Mouse (Mus musculus) adrenal gland, postnatal 4 days (tissue): ENCODE data around the gene Lsmem1. TPM values are rescaled to one million over a fixed set of nuclear protein-coding genes. Genes with fewer than 3 reads are reported as not detected.

Experiments
- DNase-seq, 2 experiments: peaks; one replicate each; pipeline ENCODE4 v3.0.0; 2021 to 2022; ENCODE audit warnings: low spot score in 2 of 2, mixed read lengths in 2 of 2
- long read RNA-seq, 2 experiments: library from polyadenylated mRNA; stranded (forward); transcript quantifications; one replicate each; pipeline ENCODE4 v2.0.0; 2021
- total RNA-seq, 2 experiments: library from RNA; stranded (reverse); gene quantifications; 2 replicates each; pipeline ENCODE4 v1.2.3; 2021

Gene Lsmem1
- total RNA-seq, result 1 to 10 TPM in 1 of 2 experiments, under 1 TPM in 1; 0.53 to 1.0 TPM
- long read RNA-seq, experiment 1, result 0 reads
- long read RNA-seq, experiment 2, result 0 reads

DNA sequence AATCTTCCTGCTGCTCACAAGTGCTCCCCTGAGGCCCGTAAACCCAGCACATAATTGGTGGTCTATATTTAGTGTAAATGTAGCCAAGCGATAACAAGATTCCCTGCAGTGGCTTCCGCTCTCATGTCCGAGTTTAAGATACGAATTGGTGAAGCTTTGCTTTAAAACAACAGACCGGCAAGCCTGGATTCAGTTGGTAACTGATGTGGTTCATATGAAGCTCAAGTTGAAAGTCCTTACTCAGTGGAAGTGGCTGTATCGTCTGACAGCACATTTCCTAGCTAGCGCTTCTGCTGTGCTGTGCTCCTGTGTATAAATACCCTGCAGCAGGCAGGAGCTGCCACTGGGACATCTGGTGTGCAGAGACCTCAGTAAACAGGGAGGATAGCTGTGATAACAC is at the start of gene Lsmem1:
Gene Lsmem1, minus strand, starts transcription at position 189 of the 400 bp plus-strand sequence.
- no peak for DNase-seq

DNA sequence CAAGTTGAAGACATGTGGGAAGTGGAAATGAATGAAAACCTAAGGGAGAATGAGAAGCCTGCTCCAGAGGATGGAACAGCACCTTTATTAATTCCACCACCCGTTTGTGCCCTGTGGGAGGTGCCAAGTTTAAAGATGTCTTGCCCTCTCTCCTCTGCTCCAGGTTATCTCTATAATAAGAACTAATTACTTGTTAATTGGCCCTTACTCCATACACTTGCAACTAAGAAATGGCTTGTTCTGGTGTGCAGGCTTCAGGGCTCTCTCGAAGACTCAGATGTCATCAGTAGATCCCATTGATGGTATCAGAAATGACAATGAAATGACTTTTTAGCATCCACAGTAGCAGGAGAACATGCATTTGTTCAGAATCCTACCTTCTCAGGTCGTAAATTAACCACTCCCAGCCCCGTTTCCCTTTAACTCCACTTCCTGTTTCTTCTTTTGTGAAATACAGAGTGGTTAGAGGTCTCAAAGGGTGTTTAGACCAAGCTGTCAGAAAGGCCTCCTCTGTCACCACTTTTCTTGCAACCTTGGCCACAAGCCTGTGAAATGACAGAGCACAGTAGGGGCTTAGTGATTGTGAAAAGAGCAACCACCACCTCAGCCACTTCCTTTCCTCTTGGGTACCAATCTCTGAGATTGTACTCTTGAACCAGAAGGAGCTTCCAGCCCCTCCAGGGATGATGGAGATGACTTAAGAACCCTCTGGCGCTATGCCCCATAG is 49.3 kb upstream of the Lsmem1 start, which contains the start of gene Ifrd1:
Gene Ifrd1, minus strand, starts transcription at position 51 of the 727 bp plus-strand sequence.
- DNase-seq, result no peak

DNA sequence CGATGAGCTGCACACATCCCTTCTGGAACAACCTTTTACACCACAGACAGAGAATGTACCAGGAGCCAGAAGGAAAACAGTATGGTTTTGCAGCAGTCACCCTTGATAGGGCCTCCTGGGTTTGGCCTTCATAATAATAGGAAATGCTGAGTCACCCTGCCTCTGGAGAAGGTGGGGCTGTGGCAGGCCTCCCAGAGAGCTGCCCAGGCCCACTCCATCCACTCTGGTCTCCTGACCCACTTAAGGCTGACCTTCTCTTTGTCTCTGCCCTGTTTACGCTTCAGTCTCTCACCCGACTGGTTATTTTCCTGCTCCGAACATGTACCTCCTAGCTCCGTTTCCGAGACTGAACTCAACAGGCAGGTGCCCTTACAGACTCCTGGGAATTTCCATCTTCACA is 48.7 kb upstream of the Lsmem1 start:
- DNase-seq, result peak in 1 of 2 experiments; percentile 22

DNA sequence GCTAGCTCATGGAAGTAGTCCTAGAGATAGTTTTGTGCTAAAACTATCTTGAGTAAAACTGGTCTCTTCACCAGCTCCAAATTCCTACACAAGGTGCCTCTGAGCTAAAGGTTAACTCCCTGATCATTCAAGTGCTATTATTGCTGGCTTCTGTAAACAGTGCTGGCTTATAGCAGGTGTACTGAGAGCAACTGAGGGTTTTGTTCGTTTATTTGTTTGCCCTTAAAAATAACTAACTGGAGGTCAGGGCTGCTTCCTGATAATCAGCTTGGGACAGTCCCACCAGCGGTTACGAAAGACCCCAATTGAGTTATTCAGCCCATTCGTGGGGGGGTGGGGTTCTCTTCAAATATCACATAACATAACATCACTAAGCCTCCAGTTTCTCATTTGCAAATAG is 48.1 kb upstream of the Lsmem1 start:
- no peak for DNase-seq

DNA sequence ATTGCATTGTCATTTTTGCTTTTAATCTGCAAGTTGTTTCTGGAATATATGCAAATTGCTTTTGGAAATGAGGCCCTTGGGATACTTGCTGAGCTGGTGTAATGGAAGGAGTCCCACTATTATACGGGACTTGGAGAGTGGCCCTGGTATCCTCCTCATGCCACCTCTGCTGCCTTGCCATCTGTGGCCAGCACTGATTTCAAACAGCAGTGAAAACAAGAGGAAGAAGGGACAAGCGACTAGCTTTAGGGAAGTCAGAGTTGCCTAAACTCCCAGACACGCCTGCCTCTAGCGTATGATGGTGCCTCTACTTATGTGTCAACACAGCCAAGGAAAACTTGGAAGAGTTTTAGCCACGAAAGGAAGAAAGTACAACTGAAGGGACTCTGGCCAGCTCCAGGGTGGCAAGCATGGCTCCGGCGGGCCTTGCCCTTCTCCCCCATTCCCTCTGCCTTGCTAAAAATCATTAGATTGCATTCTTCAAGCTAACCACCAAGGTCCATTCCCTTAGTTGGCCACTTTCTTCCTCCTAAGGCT is 46.2 kb upstream of the Lsmem1 start:
- no peak for DNase-seq

DNA sequence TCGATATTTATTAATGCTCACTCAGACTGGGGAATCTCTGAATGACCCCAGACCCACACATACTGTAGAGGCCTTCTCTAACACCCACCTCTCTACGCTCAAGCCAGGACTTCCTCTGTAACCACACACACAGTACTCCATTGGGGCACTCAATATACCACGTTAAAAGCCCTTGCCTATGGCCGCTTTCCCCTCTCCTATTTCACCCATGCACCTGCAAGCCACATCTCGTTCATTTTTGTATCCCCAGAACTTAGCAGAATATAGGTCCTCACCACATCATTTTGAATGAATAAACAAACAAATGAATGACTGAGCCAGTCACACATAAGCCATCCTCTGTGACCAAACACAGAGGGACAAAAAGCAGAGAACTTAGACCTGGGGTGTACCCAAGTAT is 45.6 kb upstream of the Lsmem1 start:
- DNase-seq, result no peak

DNA sequence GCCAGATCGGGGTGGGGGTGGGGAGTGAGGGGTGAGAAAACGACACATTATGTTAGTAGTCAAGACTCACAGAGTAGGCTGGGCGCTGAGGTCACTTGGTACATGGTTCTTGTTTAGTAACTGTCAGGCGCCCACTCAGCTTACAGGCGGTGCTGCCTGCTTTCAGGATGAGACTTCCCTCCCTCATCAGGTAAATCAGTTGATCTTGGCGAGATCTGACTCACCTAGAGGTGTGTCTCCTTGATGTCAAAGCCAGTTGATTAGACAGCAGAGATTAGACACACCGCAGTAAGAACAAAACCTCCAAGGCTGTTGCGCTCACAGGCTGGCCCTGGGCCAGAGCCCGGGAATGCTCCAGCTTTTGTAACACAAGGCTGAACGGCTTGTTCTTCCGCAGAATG is 44.5 kb upstream of the Lsmem1 start:
- DNase-seq, result peak; percentile 38 to 60

DNA sequence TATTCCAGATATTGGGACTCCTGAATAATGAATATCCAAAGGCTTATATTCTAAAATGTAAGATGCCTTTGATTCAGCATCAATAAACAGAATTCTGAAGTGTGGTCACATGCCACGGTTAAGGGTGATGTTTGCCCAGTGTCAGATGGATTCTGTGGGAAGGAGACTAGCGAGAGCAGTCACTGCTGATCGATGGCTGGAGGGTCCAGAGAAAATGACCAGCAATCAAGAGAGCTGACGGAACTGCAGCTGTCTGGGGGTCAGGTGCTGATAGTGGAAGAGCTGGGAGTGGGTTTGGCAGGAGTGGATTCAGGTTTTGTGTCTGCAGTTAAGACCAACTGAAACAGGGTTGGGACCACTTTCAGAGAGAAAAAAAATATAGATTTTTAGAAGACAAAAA is 44.0 kb upstream of the Lsmem1 start:
- no peak for DNase-seq

DNA sequence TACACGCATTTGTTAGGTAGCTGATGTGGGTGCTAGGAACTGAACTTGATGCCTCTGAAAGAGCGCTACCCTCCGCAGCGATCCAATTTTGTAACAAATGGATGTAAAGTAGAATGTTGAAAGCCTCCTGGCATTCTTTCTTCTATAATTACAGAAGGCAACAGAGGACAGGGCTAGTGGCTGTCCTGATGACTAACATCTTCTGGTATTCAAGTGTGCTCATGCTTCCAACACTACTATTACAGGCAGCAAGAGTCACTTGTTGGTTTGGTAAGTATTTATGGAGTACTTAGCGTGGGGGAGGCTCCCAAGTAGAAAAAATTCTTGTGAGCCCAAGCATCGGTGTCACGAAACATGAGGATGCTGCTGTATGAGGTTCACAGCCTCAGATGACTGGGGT is 39.9 kb upstream of the Lsmem1 start:
- DNase-seq, result no peak

DNA sequence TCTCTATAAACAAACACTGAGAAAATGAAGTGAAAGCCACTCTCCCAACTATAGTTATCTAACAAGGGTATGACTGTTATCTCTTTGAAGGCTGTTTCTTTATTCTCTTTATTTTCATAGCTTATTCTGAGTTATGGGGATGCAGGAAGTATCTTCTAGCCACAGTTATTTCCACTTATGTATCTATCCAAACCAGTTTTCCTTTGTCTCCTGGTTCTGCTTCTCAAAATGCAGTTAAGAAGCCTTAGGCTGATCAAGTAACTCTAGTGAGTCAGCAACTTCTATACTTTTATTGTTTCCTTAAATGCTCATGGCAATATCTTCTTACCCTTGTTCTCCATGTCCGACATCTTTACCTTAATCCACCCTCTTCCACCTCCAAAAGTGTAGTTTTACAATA is 32.9 kb upstream of the Lsmem1 start:
- DNase-seq, result no peak

DNA sequence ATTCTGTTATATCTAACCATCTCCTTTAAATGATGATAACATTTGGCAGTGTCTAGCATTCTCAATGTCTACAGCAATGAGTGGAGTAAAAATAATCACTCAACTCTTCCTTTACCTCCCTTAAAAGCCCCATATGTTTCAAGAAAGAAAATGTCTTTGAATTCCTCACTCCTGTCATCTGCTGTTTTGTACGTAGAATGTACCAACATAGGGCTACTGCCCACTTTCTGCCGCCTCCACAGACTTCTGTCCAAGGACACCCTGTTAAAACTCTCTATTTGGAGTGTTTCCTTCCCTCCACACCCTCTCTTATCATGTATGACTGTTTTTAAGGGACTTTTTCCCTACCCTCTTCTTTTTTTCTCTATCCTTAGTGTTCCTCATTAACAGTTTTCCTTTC is 32.3 kb upstream of the Lsmem1 start:
- DNase-seq, result no peak

DNA sequence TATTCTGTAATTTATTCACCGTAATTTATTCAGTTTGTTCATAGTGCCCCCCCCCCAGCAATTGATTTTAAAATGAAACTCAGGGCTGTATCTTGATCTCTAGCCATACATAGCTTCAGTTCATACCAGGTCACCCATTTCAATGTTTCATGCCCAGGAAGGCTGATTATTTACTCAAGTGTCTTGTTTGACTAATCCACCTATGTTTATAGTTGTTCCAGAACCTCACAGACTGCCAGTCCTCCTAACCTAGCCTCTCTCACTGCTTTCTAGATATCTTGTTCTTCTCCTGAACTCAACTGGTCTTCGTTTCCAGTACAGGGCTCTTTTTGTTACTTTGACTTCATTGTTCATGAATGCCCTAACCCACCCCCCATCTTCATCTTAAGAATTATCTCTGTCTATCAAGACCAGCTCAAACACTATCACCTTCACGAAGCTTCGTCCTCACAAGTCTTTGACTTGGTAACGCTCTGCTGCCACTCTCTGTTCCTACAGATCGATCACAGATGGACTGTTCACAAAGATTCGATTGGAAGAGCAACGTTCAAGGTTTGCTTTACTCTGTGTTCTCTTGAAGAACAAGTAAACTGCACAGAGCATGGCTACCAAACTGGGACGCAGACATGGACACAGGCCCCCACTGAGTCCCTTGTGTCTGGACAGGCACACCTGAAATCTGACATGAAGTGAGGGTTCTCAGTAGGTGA is 25.0 kb upstream of the Lsmem1 start:
- no peak for DNase-seq

DNA sequence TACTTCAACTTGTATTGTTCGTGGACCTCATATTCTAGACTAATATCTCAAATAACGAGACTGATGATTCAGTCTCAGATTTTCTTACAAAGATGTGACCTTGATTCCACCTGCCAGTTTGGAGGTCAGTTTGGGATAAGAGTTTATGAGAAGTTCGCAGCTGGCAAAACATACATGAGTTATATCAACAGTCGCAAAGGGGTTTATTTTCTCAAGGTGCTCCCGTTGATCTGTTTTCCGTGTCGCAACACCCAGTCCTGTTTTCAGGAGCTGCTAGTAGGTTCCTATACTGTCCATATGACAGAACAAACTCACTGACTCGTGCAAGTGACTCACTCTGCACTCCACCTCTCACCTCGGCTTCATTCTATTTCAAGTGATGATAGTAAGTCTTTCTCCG is 24.4 kb upstream of the Lsmem1 start:
- no peak for DNase-seq

DNA sequence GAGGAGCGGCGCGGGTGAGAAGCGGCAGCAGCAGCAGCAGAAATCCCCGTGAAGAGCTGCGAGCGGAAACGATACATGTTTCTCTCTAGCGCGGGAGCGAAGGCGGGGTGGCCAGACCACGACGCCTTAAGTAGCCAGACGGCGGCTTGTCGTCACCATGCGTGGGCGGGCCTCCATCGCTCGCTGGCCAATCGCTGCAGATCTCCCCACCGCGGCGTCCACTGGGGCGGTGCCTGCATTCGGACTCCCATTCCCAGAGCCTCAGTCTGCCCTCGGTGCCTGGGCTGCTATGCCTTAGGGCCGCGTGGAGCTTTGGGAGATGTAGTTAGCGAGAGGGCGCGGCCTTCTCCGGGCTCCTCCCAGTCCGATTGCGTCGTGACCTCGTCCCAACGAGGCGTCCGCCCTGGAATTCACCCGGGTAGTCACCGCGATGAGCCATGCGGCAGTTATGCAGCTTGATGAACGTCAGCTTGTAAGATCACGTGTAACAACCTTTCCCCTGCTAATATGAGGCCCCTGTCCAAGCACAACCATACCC is 23.9 kb upstream of the Lsmem1 start:
- peak; percentile 96 to 97 for DNase-seq

DNA sequence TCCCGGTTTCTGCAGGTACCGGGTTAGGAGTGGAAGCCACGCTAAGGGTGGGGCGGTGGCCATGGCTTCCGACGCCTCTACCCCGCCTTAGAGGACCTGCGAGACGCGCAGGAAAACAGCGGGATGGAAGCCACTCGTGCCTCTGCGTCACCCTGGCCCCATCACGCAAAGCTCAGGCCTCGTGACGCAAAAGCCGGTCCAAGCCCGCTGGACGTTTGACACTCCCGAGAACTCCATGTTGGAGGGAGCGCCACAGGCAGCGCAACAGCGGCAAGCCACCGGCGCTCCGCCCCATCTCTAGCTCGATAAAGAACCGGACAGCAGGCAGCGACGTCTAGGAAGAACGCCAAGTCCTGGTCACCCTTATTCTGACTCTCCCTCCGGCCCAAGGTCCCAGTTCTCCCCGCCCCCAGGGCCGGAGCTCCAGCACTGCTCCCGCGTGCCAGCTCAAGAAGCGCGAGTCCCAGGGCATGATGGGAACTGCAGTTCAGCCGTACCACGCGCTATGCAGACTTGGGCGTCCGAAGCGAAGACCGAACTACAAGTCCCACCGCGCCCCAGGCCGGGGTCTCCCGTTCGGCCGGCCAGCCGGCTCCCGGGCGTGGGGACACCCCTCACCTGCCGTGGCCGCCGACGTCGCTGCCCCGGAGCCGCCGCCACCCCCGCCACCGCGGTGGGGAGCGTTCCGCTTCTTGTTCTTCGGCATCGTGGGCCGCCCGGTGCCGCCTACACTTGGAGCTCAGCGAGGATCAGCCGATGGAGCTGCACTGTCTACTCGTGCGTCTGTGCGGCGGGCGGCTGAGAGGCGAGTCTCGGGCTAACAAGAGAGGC is 23.2 kb upstream of the Lsmem1 start:
- peak; percentile 75 to 90 for DNase-seq

DNA sequence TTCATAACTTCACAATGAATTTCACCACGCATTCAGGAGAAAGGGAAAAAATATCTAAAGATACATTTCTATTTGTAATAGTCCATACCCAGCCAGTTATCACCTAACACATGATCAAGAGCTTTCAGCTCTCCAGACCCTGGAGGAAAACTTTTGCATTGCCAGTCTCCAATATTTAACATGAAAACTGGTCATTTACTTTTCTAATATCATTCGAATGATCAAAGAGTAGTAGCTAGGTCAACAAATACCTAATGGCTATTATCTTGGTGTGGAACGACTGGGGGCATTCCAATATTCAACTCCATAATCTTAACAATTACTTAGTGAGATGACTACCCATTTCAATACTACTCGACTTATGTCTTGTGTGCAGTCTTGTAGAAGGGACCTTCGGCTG is 22.3 kb upstream of the Lsmem1 start:
- DNase-seq, result no peak

DNA sequence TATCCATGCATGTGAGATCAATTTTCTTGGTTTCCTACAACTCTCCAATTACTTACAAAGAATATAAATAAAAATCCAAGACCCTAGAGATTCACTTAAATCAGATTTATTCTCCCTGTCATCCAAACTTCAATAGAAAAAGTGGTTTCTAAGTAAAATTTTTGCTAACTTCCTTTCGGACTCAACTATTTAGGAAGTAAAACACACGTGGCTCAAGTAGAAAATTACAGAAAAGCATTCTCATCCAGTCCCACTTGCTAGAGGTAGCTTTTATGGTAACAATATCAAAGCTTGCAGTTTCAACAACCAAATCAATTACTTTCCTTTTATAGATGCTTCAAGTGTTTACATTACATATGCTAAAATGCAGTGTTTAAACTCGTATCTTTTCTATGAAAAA is 21.6 kb upstream of the Lsmem1 start:
- no peak for DNase-seq

DNA sequence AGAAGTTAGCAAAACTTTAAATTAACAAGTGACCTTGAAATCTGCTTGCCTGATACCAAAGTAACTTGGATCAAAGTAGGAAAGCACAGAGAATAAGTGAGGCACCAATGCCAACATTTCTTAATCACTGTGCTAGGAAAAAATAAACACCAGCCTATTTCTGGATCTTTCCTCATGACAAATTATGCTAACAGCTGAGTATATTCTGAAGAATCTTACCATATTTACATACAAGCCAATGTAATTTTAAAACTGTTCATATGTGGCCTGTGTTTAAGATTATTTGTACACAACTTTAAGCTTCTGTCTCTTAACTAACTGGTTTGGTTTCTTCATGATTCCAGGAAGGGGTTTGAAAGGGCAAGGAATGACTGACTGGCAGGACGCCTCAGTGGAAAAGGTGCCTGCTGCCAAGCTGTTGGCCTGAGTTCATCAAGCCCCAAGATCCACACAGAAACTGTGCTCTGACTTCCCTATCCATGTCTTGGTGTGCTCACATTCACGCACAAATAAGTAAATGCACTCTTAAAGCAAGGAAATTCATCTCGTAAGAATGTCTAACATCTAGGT is 20.8 kb upstream of the Lsmem1 start:
- no peak for DNase-seq

DNA sequence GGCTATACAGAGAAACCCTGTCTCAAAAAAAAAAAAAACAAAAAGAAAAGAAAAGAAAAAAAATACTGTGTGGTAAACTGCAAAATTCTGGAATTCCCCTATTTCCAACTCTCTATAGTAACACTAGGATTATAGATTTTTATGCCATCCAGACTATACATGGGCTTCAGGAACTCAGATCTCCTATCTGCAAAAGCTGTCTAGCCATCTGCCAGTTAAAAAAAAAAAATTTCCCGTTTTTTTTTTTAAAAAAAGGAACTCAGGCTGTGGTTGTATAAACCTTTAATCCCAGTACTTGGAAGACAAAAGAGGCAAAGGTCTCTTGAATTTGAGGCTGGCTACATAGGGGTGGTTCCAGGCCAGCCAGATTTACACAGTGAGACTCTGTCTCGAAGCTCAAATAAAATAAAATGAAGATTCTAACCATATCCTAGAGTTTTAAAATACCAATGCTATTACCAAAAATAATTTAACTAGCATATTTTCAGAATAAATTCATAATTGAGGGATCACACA is 19.2 kb upstream of the Lsmem1 start:
- DNase-seq, result no peak

DNA sequence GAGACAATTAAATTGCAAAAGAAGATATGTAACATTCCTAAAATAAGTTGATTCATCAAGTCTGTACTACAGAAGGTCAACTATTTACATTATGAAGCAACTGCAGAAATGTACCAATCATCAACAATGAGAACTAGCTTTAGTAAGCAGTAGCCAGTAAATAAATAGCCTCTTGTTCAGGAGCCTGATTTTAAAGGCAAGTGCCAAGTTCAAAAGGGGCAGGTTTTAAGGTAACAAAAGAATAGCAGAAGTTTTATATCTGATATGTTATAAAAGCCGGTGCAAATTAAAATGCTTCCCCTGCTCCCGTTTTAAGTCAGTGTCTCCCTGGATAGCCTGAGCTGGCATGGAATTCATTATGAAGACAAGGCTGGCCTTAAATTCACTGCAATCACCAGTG is 18.5 kb upstream of the Lsmem1 start:
- no peak for DNase-seq
